Mouse (Mus musculus): ENCODE data around the gene Gnmt.

- no peak for TF ChIP-seq CTCF (IDR thresholded peaks at IDR 0.05; ENCODE audit: borderline replicate concordance, insufficient read depth, low read length)
- no peak for TF ChIP-seq POLR2A (IDR thresholded peaks at IDR 0.05; ENCODE audit: low read depth, low read length)
Observed at GRCm38 (mm10) chr17:46698515-46698914, 30.5 kb downstream of the Gnmt start.

Data from embryonic fibroblast, embryonic 13.5 days (primary cell).